Mouse (Mus musculus): Measurements from ENCODE around the gene Fam173a. TPM values are rescaled to one million over a fixed set of nuclear protein-coding genes. Genes with fewer than 3 reads are reported as not detected.

Gene Fam173a
- polyA plus RNA-seq, 1 experiment, result 91.8 TPM

Other genes starting within 250 kb of the Fam173a start
- gene Sox8, start 222.2 kb downstream of the Fam173a start, polyA plus RNA-seq (2012; rRNA removed), result 0.36 and 0.58 TPM in 2 replicates
- 14.0 and 14.2 TPM in 2 replicates for gene Lmf1, start 213.8 kb downstream of the Fam173a start, polyA plus RNA-seq (2012; rRNA removed)
- gene Gng13, start 75.7 kb downstream of the Fam173a start, polyA plus RNA-seq (2012; rRNA removed), result 0.23 and 0.37 TPM in 2 replicates
- gene Chtf18, start 65.5 kb downstream of the Fam173a start, polyA plus RNA-seq (2012; rRNA removed), result 18.4 and 20.4 TPM in 2 replicates
- gene Rpusd1, start 65.2 kb downstream of the Fam173a start, polyA plus RNA-seq (2012; rRNA removed), result 22.1 and 22.9 TPM in 2 replicates
- gene Mslnl, start 56.9 kb downstream of the Fam173a start, polyA plus RNA-seq (2012; rRNA removed), result 0.24 and 0.26 TPM in 2 replicates
- gene Msln, start 38.5 kb downstream of the Fam173a start, polyA plus RNA-seq (2012; rRNA removed), result 4.8 and 8.4 TPM in 2 replicates
- gene Narfl, start 19.1 kb downstream of the Fam173a start, polyA plus RNA-seq (2012; rRNA removed), result 19.6 and 30.2 TPM in 2 replicates
- 24.0 and 26.6 TPM in 2 replicates for gene Haghl, start 7.2 kb downstream of the Fam173a start, polyA plus RNA-seq (2012; rRNA removed)
- 0.04 TPM in 1 of 2 replicates, not detected in the other for gene Ccdc78, start 6.3 kb downstream of the Fam173a start, polyA plus RNA-seq (2012; rRNA removed)
- 1.3 TPM in 1 of 2 replicates, not detected in the other for gene AC134908.4, start 2.8 kb upstream of the Fam173a start, polyA plus RNA-seq (2012; rRNA removed)
- gene Metrn, start 4.2 kb upstream of the Fam173a start, polyA plus RNA-seq (2012; rRNA removed), result 20.9 and 26.5 TPM in 2 replicates
- 1.6 and 2.1 TPM in 2 replicates for gene Fbxl16, start 16.2 kb upstream of the Fam173a start, polyA plus RNA-seq (2012; rRNA removed)
- 30.4 and 39.6 TPM in 2 replicates for gene Wdr24, start 30.7 kb upstream of the Fam173a start, polyA plus RNA-seq (2012; rRNA removed)
- gene Jmjd8, start 36.0 kb upstream of the Fam173a start, polyA plus RNA-seq (2012; rRNA removed), result 48.8 and 54.5 TPM in 2 replicates
- gene Stub1, start 40.5 kb upstream of the Fam173a start, polyA plus RNA-seq (2012; rRNA removed), result 155 and 157 TPM in 2 replicates
- gene Rhbdl1, start 44.4 kb upstream of the Fam173a start, polyA plus RNA-seq (2012; rRNA removed), result 4.1 and 4.6 TPM in 2 replicates
- gene Gm20683, start 48.9 kb upstream of the Fam173a start, polyA plus RNA-seq (2012; rRNA removed), result 22.2 and 32.3 TPM in 2 replicates
- gene Rhot2, start 52.0 kb upstream of the Fam173a start, polyA plus RNA-seq (2012; rRNA removed), result 59.9 and 83.1 TPM in 2 replicates
- gene Wdr90, start 68.6 kb upstream of the Fam173a start, polyA plus RNA-seq (2012; rRNA removed), result 18.6 and 19.8 TPM in 2 replicates
- gene Mcrip2, start 75.9 kb upstream of the Fam173a start, polyA plus RNA-seq (2012; rRNA removed), result 39.8 and 49.0 TPM in 2 replicates
- gene Mettl26, start 82.2 kb upstream of the Fam173a start, polyA plus RNA-seq (2012; rRNA removed), result 78.7 and 115 TPM in 2 replicates
- gene Wfikkn1, start 88.0 kb upstream of the Fam173a start, polyA plus RNA-seq (2012; rRNA removed), result 0.78 and 1.0 TPM in 2 replicates
- gene Rab40c, start 126.8 kb upstream of the Fam173a start, polyA plus RNA-seq (2012; rRNA removed), result 38.0 and 40.7 TPM in 2 replicates
- 73.7 and 90.3 TPM in 2 replicates for gene Pigq, start 152.0 kb upstream of the Fam173a start, polyA plus RNA-seq (2012; rRNA removed)
- not detected in 2 replicates for gene Nhlrc4, start 152.1 kb upstream of the Fam173a start, polyA plus RNA-seq (2012; rRNA removed)
- not detected in 2 replicates for gene A930017K11Rik, start 159.7 kb upstream of the Fam173a start, polyA plus RNA-seq (2012; rRNA removed)
- gene Capn15, start 192.9 kb upstream of the Fam173a start, polyA plus RNA-seq (2012; rRNA removed), result 26.1 and 44.5 TPM in 2 replicates